Mouse (Mus musculus): ENCODE data around the gene Nr1d1. TPM values are rescaled to one million over a fixed set of nuclear protein-coding genes. Genes with fewer than 3 reads are reported as not detected.

The Nr1d1 gene
- polyA plus RNA-seq, 1 experiment from 2014 or later, result 3.0 TPM

- peak within 1 kb of the TSS; percentile 80 for H3K27ac ChIP-seq (replicated peaks; ENCODE audit: low read depth, low read length)
- H3K36me3 ChIP-seq (ENCODE audit: control insufficient read depth, insufficient read depth, low read length), result peaks cover 15% of the 10 kb centered on the region
- peak; percentile 95 for DNase-seq
- peak within 1 kb of the TSS; percentile 57 for H3K4me3 ChIP-seq (replicated peaks; ENCODE audit: low read depth, low read length)
- peak within 1 kb of the TSS; percentile 65 for H3K9ac ChIP-seq (replicated peaks; ENCODE audit: low read length)
- no peaks in the 10 kb centered on the region for H3K27me3 ChIP-seq (ENCODE audit: control insufficient read depth, insufficient read depth, low read length)
- H3K4me2 ChIP-seq (ENCODE audit: low read length), result peak within 1 kb of the TSS; percentile 57
- peak; percentile 93 for ATAC-seq (ENCODE audit: low FRiP score, low TSS enrichment)
- H3K9me3 ChIP-seq (ENCODE audit: control insufficient read depth, low read length), result no peaks in the 10 kb centered on the region
- WGBS, result under 1% methylated on average over 16 of the region's 16 CpGs
- H3K4me1 ChIP-seq (ENCODE audit: control insufficient read depth, insufficient read depth, low read length), result 0 out of 2 replicates have a peak, but pooled peaks cover 11% of the 10 kb centered on the region
These were observed 46.0 kb downstream of the Nr1d1 start, which contains the start of gene Med24 for GRCm38 (mm10) chr11:98729119-98729588. Med24 (minus strand) TSS chr11:98729435.

- 0 out of 2 replicates have a peak, but pooled peaks cover 11% of the 10 kb centered on the region for H3K4me1 ChIP-seq (ENCODE audit: control insufficient read depth, insufficient read depth, low read length)
- ATAC-seq (ENCODE audit: low FRiP score, low TSS enrichment) (no peak), DNase-seq (no peak)
- no peak overlapping the region for H3K4me2 ChIP-seq (ENCODE audit: low read length)
- 96% methylated on average over 15 of the region's 15 CpGs for WGBS
- peaks cover 32% of the 10 kb centered on the region for H3K36me3 ChIP-seq (ENCODE audit: control insufficient read depth, insufficient read depth, low read length)
- H3K9me3 ChIP-seq (ENCODE audit: control insufficient read depth, low read length), result no peaks in the 10 kb centered on the region
- H3K27me3 ChIP-seq (ENCODE audit: control insufficient read depth, insufficient read depth, low read length), result no peaks in the 10 kb centered on the region
- H3K4me3 ChIP-seq (replicated peaks; ENCODE audit: low read depth, low read length), result no peak overlapping the region
- H3K9ac ChIP-seq (replicated peaks; ENCODE audit: low read length), result no peak overlapping the region
- H3K27ac ChIP-seq (replicated peaks; ENCODE audit: low read depth, low read length), result no peak overlapping the region
These were observed 49.1 kb downstream of the Nr1d1 start for GRCm38 (mm10) chr11:98725926-98726506.

- DNase-seq (no peak), ATAC-seq (ENCODE audit: low FRiP score, low TSS enrichment) (no peak)
- Histone ChIP-seq H3K27ac (replicated peaks; ENCODE audit: low read depth, low read length) (no peak overlapping the region), H3K9ac (replicated peaks; ENCODE audit: low read length) (no peak overlapping the region), H3K9me3 (ENCODE audit: control insufficient read depth, low read length) (no peaks in the 10 kb centered on the region), H3K36me3 (ENCODE audit: control insufficient read depth, insufficient read depth, low read length) (peaks cover 52% of the 10 kb centered on the region), H3K4me2 (ENCODE audit: low read length) (no peak overlapping the region), H3K4me3 (replicated peaks; ENCODE audit: low read depth, low read length) (no peak overlapping the region), H3K27me3 (ENCODE audit: control insufficient read depth, insufficient read depth, low read length) (no peaks in the 10 kb centered on the region), H3K4me1 (ENCODE audit: control insufficient read depth, insufficient read depth, low read length) (0 out of 2 replicates have a peak, but pooled peaks cover under 1% of the 10 kb centered on the region)
- WGBS, result 85% methylated on average over 7 of the region's 7 CpGs
These were observed 52.0 kb downstream of the Nr1d1 start for GRCm38 (mm10) chr11:98723098-98723497.

- Histone ChIP-seq H3K9me3 (ENCODE audit: control insufficient read depth, low read length) (no peaks in the 10 kb centered on the region), H3K4me1 (ENCODE audit: control insufficient read depth, insufficient read depth, low read length) (no peaks in the 10 kb centered on the region), H3K36me3 (ENCODE audit: control insufficient read depth, insufficient read depth, low read length) (peaks cover 60% of the 10 kb centered on the region), H3K4me2 (ENCODE audit: low read length) (no peak overlapping the region), H3K4me3 (replicated peaks; ENCODE audit: low read depth, low read length) (no peak overlapping the region), H3K27ac (replicated peaks; ENCODE audit: low read depth, low read length) (no peak overlapping the region), H3K9ac (replicated peaks; ENCODE audit: low read length) (no peak overlapping the region), H3K27me3 (ENCODE audit: control insufficient read depth, insufficient read depth, low read length) (no peaks in the 10 kb centered on the region)
- ATAC-seq (ENCODE audit: low FRiP score, low TSS enrichment), result no peak
- peak; percentile 48 for DNase-seq
- WGBS, result 72% methylated on average over 24 of the region's 24 CpGs
These were observed 53.5 kb downstream of the Nr1d1 start for GRCm38 (mm10) chr11:98721458-98722226.

GRCm38 (mm10) chr11:98720756-98721155, 54.4 kb downstream of the Nr1d1 start:
- Histone ChIP-seq H3K36me3 (ENCODE audit: control insufficient read depth, insufficient read depth, low read length) (peaks cover 63% of the 10 kb centered on the region), H3K9ac (replicated peaks; ENCODE audit: low read length) (no peak overlapping the region), H3K27ac (replicated peaks; ENCODE audit: low read depth, low read length) (no peak overlapping the region), H3K4me2 (ENCODE audit: low read length) (no peak overlapping the region), H3K4me1 (ENCODE audit: control insufficient read depth, insufficient read depth, low read length) (no peaks in the 10 kb centered on the region), H3K27me3 (ENCODE audit: control insufficient read depth, insufficient read depth, low read length) (no peaks in the 10 kb centered on the region), H3K9me3 (ENCODE audit: control insufficient read depth, low read length) (no peaks in the 10 kb centered on the region), H3K4me3 (replicated peaks; ENCODE audit: low read depth, low read length) (no peak overlapping the region)
- no peak for DNase-seq
- no peak for ATAC-seq (ENCODE audit: low FRiP score, low TSS enrichment)
- 76% methylated on average over 2 of the region's 2 CpGs for WGBS

Other genes starting within 250 kb of the Nr1d1 start
- gene Ikzf3, start 229.3 kb downstream of the Nr1d1 start, polyA plus RNA-seq (2014; fragmentation: Nextera tagmentation; extraction: Ambion mirVana), result 0.05 TPM in 1 of 2 replicates, not detected in the other
- not detected in 2 replicates for gene Zpbp2, start 224.2 kb downstream of the Nr1d1 start, polyA plus RNA-seq (2014; fragmentation: Nextera tagmentation; extraction: Ambion mirVana)
- gene Ormdl3, start 188.0 kb downstream of the Nr1d1 start, polyA plus RNA-seq (2014; fragmentation: Nextera tagmentation; extraction: Ambion mirVana), result 17.1 and 53.4 TPM in 2 replicates
- gene Lrrc3c, start 177.0 kb downstream of the Nr1d1 start, polyA plus RNA-seq (2014; fragmentation: Nextera tagmentation; extraction: Ambion mirVana), result not detected in 2 replicates
- 0.71 and 1.4 TPM in 2 replicates for gene Gm12355, start 149.7 kb downstream of the Nr1d1 start, polyA plus RNA-seq (2014; fragmentation: Nextera tagmentation; extraction: Ambion mirVana)
- gene Gsdma3, start 149.0 kb downstream of the Nr1d1 start, polyA plus RNA-seq (2014; fragmentation: Nextera tagmentation; extraction: Ambion mirVana), result not detected in 2 replicates
- not detected in 2 replicates for gene Gsdma2, start 128.6 kb downstream of the Nr1d1 start, polyA plus RNA-seq (2014; fragmentation: Nextera tagmentation; extraction: Ambion mirVana)
- not detected in 2 replicates for gene Gsdma, start 111.0 kb downstream of the Nr1d1 start, polyA plus RNA-seq (2014; fragmentation: Nextera tagmentation; extraction: Ambion mirVana)
- 135 and 164 TPM in 2 replicates for gene Psmd3, start 92.8 kb downstream of the Nr1d1 start, polyA plus RNA-seq (2014; fragmentation: Nextera tagmentation; extraction: Ambion mirVana)
- gene Csf3, start 74.1 kb downstream of the Nr1d1 start, polyA plus RNA-seq (2014; fragmentation: Nextera tagmentation; extraction: Ambion mirVana), result not detected in 2 replicates
- gene Med24, start 45.9 kb downstream of the Nr1d1 start, polyA plus RNA-seq (2014; fragmentation: Nextera tagmentation; extraction: Ambion mirVana), result 65.7 and 81.1 TPM in 2 replicates
- 175 and 194 TPM in 2 replicates for gene Thra, start 34.7 kb downstream of the Nr1d1 start, polyA plus RNA-seq (2014; fragmentation: Nextera tagmentation; extraction: Ambion mirVana)
- 25.0 and 35.9 TPM in 2 replicates for gene Msl1, start 20.2 kb upstream of the Nr1d1 start, polyA plus RNA-seq (2014; fragmentation: Nextera tagmentation; extraction: Ambion mirVana)
- gene Casc3, start 29.6 kb upstream of the Nr1d1 start, polyA plus RNA-seq (2014; fragmentation: Nextera tagmentation; extraction: Ambion mirVana), result 46.6 and 57.3 TPM in 2 replicates
- 8.8 and 9.6 TPM in 2 replicates for gene Rapgefl1, start 61.5 kb upstream of the Nr1d1 start, polyA plus RNA-seq (2014; fragmentation: Nextera tagmentation; extraction: Ambion mirVana)
- gene Wipf2, start 88.3 kb upstream of the Nr1d1 start, polyA plus RNA-seq (2014; fragmentation: Nextera tagmentation; extraction: Ambion mirVana), result 5.4 and 6.1 TPM in 2 replicates
- 2.5 and 5.6 TPM in 2 replicates for gene Cdc6, start 132.5 kb upstream of the Nr1d1 start, polyA plus RNA-seq (2014; fragmentation: Nextera tagmentation; extraction: Ambion mirVana)
- gene Rara, start 152.5 kb upstream of the Nr1d1 start, polyA plus RNA-seq (2014; fragmentation: Nextera tagmentation; extraction: Ambion mirVana), result 8.8 and 11.0 TPM in 2 replicates
- gene Gjd3, start 207.7 kb upstream of the Nr1d1 start, polyA plus RNA-seq (2014; fragmentation: Nextera tagmentation; extraction: Ambion mirVana), result 0.70 and 2.0 TPM in 2 replicates
- 24.9 and 67.9 TPM in 2 replicates for gene Top2a, start 248.9 kb upstream of the Nr1d1 start, polyA plus RNA-seq (2014; fragmentation: Nextera tagmentation; extraction: Ambion mirVana)